Mouse (Mus musculus) hindbrain, embryonic 16.5 days (tissue): ENCODE measurements around the gene Diaph2. TPM values are rescaled to one million over a fixed set of nuclear protein-coding genes. Genes with fewer than 3 reads are reported as not detected.
"Not testable (repeated sequence)": the region's sequence is repeated elsewhere in the genome, so short reads cannot be mapped to it uniquely, and the experiment has no call there.

Source experiments
- ATAC-seq: fragments of 200-750 bp; cut with Nextera tagmentation; 2 replicates; pipeline ENCODE4 v1.8.0; 2017; ENCODE audit warnings: moderate TSS enrichment, moderate library complexity
- H3K27ac ChIP-seq: fragments of 300-500 bp; sonication (generic); 2 replicates; pipeline ENCODE4 v1.5.1; 2014; ENCODE audit warnings: low read depth, mild to moderate bottlenecking, control low read depth, low read length, moderate library complexity
- H3K27me3 ChIP-seq: fragments of 300-500 bp; sonication (generic); replicated peaks from 2 replicates; pipeline ENCODE4 v1.6.1; 2014; ENCODE audit warnings: low read length; ENCODE audit not compliant: control insufficient read depth, insufficient read depth
- H3K36me3 ChIP-seq: fragments of 300-500 bp; sonication (generic); 2 replicates; pipeline ENCODE4 v1.6.1; 2014; ENCODE audit warnings: mild to moderate bottlenecking, low read length, moderate library complexity, mixed read lengths; ENCODE audit not compliant: control insufficient read depth, insufficient read depth
- H3K4me1 ChIP-seq: fragments of 300-500 bp; sonication (generic); 2 replicates; pipeline ENCODE4 v1.6.1; 2014; ENCODE audit warnings: low read depth, low read length; ENCODE audit not compliant: control insufficient read depth, insufficient read depth
- H3K4me2 ChIP-seq: fragments of 300-500 bp; sonication (generic); 2 replicates; pipeline ENCODE4 v1.6.1; 2014; ENCODE audit warnings: mild to moderate bottlenecking, low read length, control low read depth, moderate library complexity
- H3K4me3 ChIP-seq: fragments of 300-500 bp; sonication (generic); 2 replicates; pipeline ENCODE4 v1.5.1; 2014; ENCODE audit warnings: mild to moderate bottlenecking, low read length, control low read depth, moderate library complexity
- H3K9ac ChIP-seq: fragments of 300-500 bp; sonication (generic); 2 replicates; pipeline ENCODE4 v1.6.1; 2014; ENCODE audit warnings: low read depth, mild to moderate bottlenecking, control low read depth, low read length, moderate library complexity
- H3K9me3 ChIP-seq: fragments of 300-500 bp; sonication (generic); 2 replicates; pipeline ENCODE4 v1.6.1; 2014; ENCODE audit warnings: mild to moderate bottlenecking, low read length, moderate library complexity; ENCODE audit not compliant: control insufficient read depth
- WGBS: fragments of 180-500 bp; shearing (Covaris S2); extraction: QIAGEN DNeasy Blood & Tissue Kit; methylation state at CpG from one replicate; pipeline ENCODE4 v1.1.7; 2014; 5-methylcytosine and 5-hydroxymethylcytosine counted together
- polyA plus RNA-seq: library from polyadenylated mRNA; unstranded; fragments of >200 nt; fragmentation: Nextera tagmentation; extraction: Ambion mirVana; gene quantifications from 2 replicates; pipeline ENCODE4 v1.2.1, GENCODE M21; 2015

Diaph2 gene
- polyA plus RNA-seq, 1 experiment from 2014 or later, result 2.9 TPM

DNA sequence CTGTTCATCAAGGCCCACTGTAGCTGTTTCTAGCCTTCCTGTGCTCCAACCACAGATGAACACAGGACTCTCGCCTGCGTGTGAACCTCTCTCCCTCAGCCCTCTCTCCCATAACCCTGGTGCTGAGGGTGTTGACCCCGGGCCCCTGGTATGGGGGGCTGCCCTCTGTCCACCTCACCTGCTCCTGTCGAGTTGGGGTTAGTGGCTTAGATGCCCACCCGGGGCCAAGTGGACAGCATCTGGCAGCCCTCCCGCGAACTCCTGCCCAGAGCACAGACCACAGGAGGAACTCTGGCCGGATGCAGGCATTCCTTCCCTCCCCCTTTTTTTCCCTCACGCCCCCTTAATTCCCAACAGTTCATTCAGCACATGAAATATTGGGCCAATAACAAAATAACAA, 537.5 kb downstream of the Diaph2 start:
- Histone ChIP-seq H3K9ac (no peak overlapping the region), H3K36me3 (no peaks in the 10 kb centered on the region), H3K4me1 (no peaks in the 10 kb centered on the region), H3K4me2 (no peak overlapping the region), H3K27ac (no peak overlapping the region), H3K4me3 (no peak overlapping the region), H3K27me3 (no peaks in the 10 kb centered on the region), H3K9me3 (no peaks in the 10 kb centered on the region)
- 89% methylated on average over 9 of the region's 9 CpGs for WGBS
- ATAC-seq, result no peak

DNA sequence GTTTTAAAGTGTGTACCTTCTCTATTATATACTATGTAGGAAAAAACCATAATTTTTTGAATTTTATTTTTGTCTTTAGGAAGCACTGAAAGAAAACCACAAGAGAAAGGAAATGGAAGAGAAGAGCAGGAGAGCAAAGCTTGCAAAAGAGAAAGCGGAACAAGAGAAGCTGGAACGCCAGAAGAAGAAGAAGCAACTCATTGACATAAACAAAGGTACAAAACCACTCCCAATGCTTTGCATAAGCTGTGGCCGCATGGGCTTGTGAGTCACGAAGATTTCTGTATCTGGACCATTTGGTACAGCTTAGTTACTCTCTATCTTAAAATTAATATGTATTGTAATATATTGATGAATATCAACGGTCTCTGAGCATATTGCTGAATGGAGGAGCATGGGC, 540.2 kb downstream of the Diaph2 start:
- ATAC-seq, result no peak
- Histone ChIP-seq H3K9ac (no peak overlapping the region), H3K27ac (no peak overlapping the region), H3K4me3 (no peak overlapping the region), H3K36me3 (no peaks in the 10 kb centered on the region), H3K27me3 (no peaks in the 10 kb centered on the region), H3K9me3 (no peaks in the 10 kb centered on the region), H3K4me1 (no peaks in the 10 kb centered on the region), H3K4me2 (no peak overlapping the region)
- 90% methylated on average over 5 of the region's 5 CpGs for WGBS

GRCm38 (mm10) chrX:130350808-130351435, 601.4 kb downstream of the Diaph2 start:
- Histone ChIP-seq H3K9me3 (no peaks in the 10 kb centered on the region), H3K27ac (no peak overlapping the region), H3K4me1 (no peaks in the 10 kb centered on the region), H3K27me3 (no peaks in the 10 kb centered on the region), H3K4me2 (no peak overlapping the region), H3K36me3 (no peaks in the 10 kb centered on the region), H3K9ac (no peak overlapping the region), H3K4me3 (no peak overlapping the region)
- no peak for ATAC-seq

DNA sequence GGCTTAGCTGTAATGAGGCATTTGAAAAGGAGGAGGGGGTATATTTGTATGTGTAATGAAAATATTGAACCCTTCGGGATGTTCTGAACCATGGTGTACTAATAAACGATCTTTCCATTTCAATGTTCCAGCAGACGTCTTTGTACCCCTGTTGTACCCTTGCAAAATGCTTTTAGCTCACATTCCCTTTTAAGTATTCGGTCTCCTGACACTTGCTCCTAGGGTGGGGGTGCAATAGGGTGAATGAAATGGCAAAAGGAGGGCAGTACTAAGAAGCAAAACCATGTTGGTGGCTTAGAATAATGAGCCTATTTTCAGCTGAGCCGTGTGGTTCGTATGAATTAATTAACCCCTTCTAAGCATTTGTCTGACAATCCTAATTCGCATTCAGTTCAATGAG, 601.9 kb downstream of the Diaph2 start:
- no peak overlapping the region for H3K27ac ChIP-seq
- no peak overlapping the region for H3K4me2 ChIP-seq
- no peaks in the 10 kb centered on the region for H3K36me3 ChIP-seq
- WGBS, result 38% methylated on average over 7 of the region's 7 CpGs
- no peaks in the 10 kb centered on the region for H3K4me1 ChIP-seq
- no peak overlapping the region for H3K4me3 ChIP-seq
- no peak overlapping the region for H3K9ac ChIP-seq
- ATAC-seq, result no peak
- no peaks in the 10 kb centered on the region for H3K9me3 ChIP-seq
- no peaks in the 10 kb centered on the region for H3K27me3 ChIP-seq

DNA sequence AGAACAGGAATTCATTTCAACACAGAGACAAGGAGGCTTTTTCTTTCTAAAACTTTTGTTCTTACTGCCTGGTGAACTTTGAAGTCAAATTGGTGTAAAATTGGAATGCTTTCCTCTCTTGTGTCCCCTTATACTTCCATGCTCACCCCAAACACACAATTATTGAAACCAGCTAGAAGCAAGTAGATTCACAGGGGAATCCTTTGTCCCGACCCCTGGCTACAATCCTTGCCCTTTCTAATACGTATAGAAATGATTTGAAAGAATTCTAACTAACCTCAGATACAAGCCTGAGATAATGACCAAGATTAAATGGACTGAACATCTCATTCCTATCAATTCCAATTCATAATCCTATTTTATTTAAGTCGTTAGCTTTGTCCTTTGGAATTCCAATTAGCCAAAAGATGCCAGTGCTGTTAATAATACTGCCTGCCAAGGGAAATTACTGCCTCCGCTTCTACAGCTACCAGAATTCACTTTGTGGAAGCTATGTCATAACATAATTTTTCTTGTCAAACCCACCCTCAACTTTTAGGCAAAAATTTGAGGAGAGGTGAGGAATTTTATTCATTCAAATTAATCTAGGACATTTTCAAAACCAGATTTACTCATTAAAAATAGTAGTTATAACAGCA, 644.1 kb downstream of the Diaph2 start:
- H3K9me3 ChIP-seq, result no peaks in the 10 kb centered on the region
- H3K36me3 ChIP-seq, result no peaks in the 10 kb centered on the region
- H3K4me2 ChIP-seq, result no peak overlapping the region
- no peak overlapping the region for H3K9ac ChIP-seq
- H3K4me1 ChIP-seq, result no peaks in the 10 kb centered on the region
- no peaks in the 10 kb centered on the region for H3K27me3 ChIP-seq
- H3K27ac ChIP-seq, result no peak overlapping the region
- WGBS, result 52% methylated on average over 4 of the region's 4 CpGs
- no peak for ATAC-seq
- H3K4me3 ChIP-seq, result no peak overlapping the region

- Histone ChIP-seq H3K9me3 (no peaks in the 10 kb centered on the region), H3K36me3 (no peaks in the 10 kb centered on the region), H3K4me1 (no peaks in the 10 kb centered on the region), H3K27ac (no peak overlapping the region), H3K27me3 (no peaks in the 10 kb centered on the region), H3K4me3 (no peak overlapping the region), H3K9ac (no peak overlapping the region), H3K4me2 (no peak overlapping the region)
- 43% methylated on average over 3 of the region's 3 CpGs for WGBS
- ATAC-seq, result no peak
Observed at GRCm38 (mm10) chrX:130403214-130403613, 653.7 kb downstream of the Diaph2 start.

DNA sequence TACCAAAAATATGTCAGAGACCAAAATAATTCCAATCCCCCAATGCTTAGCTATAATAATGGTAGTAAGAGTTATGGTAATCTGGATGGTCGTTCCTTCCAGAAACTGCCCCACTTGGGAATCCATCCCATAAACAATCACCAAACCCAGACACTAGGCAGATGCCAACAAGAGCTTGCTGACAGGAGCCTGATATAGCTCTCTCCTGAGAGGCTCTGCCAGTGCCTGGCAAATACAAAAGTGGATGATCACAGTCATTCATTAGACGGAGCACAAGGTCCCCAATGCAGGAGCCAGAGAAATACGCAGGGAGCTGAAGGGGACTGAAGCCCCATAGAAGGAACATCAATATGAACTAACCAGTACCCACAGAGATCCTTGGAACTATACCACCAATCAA, 657.9 kb downstream of the Diaph2 start:
- not testable (repeated sequence) for H3K9me3 ChIP-seq, H3K9ac ChIP-seq, H3K4me3 ChIP-seq, H3K4me2 ChIP-seq, H3K4me1 ChIP-seq, ATAC-seq, H3K27ac ChIP-seq, H3K36me3 ChIP-seq, H3K27me3 ChIP-seq
- WGBS, result 72% methylated on average over 3 of the region's 3 CpGs

GRCm38 (mm10) chrX:130408985-130409384, 659.4 kb downstream of the Diaph2 start:
- WGBS, result 100% methylated on average over 1 of the region's 1 CpGs
- Histone ChIP-seq H3K36me3 (no peaks in the 10 kb centered on the region), H3K4me2 (no peak overlapping the region), H3K9me3 (no peaks in the 10 kb centered on the region), H3K4me1 (no peaks in the 10 kb centered on the region), H3K9ac (no peak overlapping the region), H3K27me3 (no peaks in the 10 kb centered on the region), H3K4me3 (no peak overlapping the region), H3K27ac (no peak overlapping the region)
- ATAC-seq, result no peak

DNA sequence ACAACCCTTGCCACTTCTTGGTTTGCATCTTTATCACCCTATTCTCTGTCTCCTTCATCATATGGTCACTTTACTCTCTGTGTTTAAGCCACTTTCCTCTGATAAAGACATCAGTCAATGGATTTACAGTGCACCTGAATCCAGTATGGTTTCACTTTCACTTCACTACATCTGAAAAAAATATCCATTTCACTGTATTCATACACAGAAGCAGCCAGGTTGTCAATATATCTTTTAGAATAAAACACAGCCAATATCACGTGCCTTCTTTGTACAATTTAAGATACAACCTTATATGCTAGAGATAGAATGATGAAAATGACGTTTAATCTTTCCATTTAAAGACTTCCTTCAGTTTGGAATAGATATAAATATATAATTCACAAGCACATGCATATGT, 673.6 kb downstream of the Diaph2 start:
- H3K9me3 ChIP-seq, result no peaks in the 10 kb centered on the region
- no peak overlapping the region for H3K27ac ChIP-seq
- H3K4me1 ChIP-seq, result no peaks in the 10 kb centered on the region
- no peak overlapping the region for H3K4me2 ChIP-seq
- H3K27me3 ChIP-seq, result no peaks in the 10 kb centered on the region
- WGBS, result 76% methylated on average over 2 of the region's 2 CpGs
- no peaks in the 10 kb centered on the region for H3K36me3 ChIP-seq
- no peak for ATAC-seq
- H3K9ac ChIP-seq, result no peak overlapping the region
- no peak overlapping the region for H3K4me3 ChIP-seq
